ENCODE assay signal across 23 mouse cellular contexts in genomic region chr11:36512468-36512867, GRCm38 (mm10).
"Had no signal": no experiment of that assay in that cellular context is flagged by ENCODE, and none has a peak within 500 bp of the region (broad histone marks: within the 10 kb centered on the region; RNA-seq: fewer than 3 reads in every experiment).

No protein-coding gene starts in this region.

- H3K4me3 ChIP-seq: layer of hippocampus, adult 2 months; limb, embryonic 12.5 days; limb, embryonic 15.5 days; myocyte; neural tube, embryonic 15.5 days had no signal

- H3K27ac ChIP-seq: kidney, postnatal 0 days; layer of hippocampus, adult 2 months; limb, embryonic 12.5 days; limb, embryonic 15.5 days; liver, embryonic 14.5 days; macrophage; neural tube, embryonic 15.5 days; stomach, postnatal 0 days had no signal

- H3K27me3 ChIP-seq: limb, embryonic 12.5 days; limb, embryonic 15.5 days; neural tube, embryonic 15.5 days had no signal

- H3K9me3 ChIP-seq: limb, embryonic 15.5 days; neural tube, embryonic 15.5 days had no signal

- H3K4me1 ChIP-seq: limb, embryonic 15.5 days had no signal

- H3K9ac ChIP-seq: limb, embryonic 12.5 days; limb, embryonic 15.5 days; liver, embryonic 14.5 days; liver, postnatal 0 days; lung, embryonic 14.5 days; neural tube, embryonic 15.5 days had no signal

- H3K4me2 ChIP-seq: limb, embryonic 12.5 days; limb, embryonic 15.5 days; liver, embryonic 11.5 days; lung, embryonic 14.5 days; neural tube, embryonic 15.5 days had no signal

- H3K36me3 ChIP-seq: limb, embryonic 12.5 days; limb, embryonic 15.5 days; neural tube, embryonic 15.5 days had no signal

- DNase-seq: kidney, adult 2 months; kidney, postnatal 25 days; layer of hippocampus, adult 9-11 months; liver, postnatal 0 days; lung, embryonic 14.5 days; right cerebral cortex, adult 18-20 months; right cerebral cortex, postnatal 14 days; right cerebral cortex, postnatal 4 days; thymus, adult 2 months; thymus, postnatal 14 days; thymus, postnatal 4 days had no signal

- ATAC-seq: intestine, postnatal 0 days; liver, postnatal 0 days; lung, postnatal 0 days had no signal
